Mouse (Mus musculus): ENCODE measurements around the gene Iqgap3.

GRCm38 (mm10) chr3:88094126-88094525 lies 12.4 kb downstream of the Iqgap3 start:
- TF ChIP-seq CTCF (IDR thresholded peaks at IDR 0.05; ENCODE audit: borderline replicate concordance, insufficient read depth, low read depth, low read length) (no peak), POLR2A (IDR thresholded peaks at IDR 0.05; ENCODE audit: borderline replicate concordance, insufficient read depth, low read length) (no peak)

Data from cerebellum, adult 2 months (tissue).